Mouse (Mus musculus) limb, embryonic 10.5 days (tissue): ENCODE results near the gene Bmpr1a. TPM values are rescaled to one million over a fixed set of nuclear protein-coding genes. Genes with fewer than 3 reads are reported as not detected.
"Not testable (repeated sequence)": the region's sequence is repeated elsewhere in the genome, so short reads cannot be mapped to it uniquely, and the experiment has no call there.

ENCODE experiments used
- DNase-seq: peaks from one replicate; pipeline ENCODE4 v3.0.0-alpha.2; 2017; ENCODE audit warnings: low spot score
- H3K27ac ChIP-seq: fragments of 300-500 bp; sonication (generic); 2 replicates; pipeline ENCODE4 v1.5.1; 2016; ENCODE audit warnings: mild to moderate bottlenecking
- H3K27me3 ChIP-seq: fragments of 300-500 bp; sonication (generic); 2 replicates; pipeline ENCODE4 v1.6.1; 2016; ENCODE audit warnings: low read depth, mild to moderate bottlenecking; ENCODE audit not compliant: poor library complexity, severe bottlenecking
- H3K36me3 ChIP-seq: fragments of 300-500 bp; sonication (generic); 2 replicates; pipeline ENCODE4 v1.6.1; 2016; ENCODE audit warnings: mild to moderate bottlenecking, moderate library complexity
- H3K4me1 ChIP-seq: fragments of 300-500 bp; sonication (generic); 2 replicates; pipeline ENCODE4 v1.6.1; 2016
- H3K4me3 ChIP-seq: fragments of 300-500 bp; sonication (generic); 2 replicates; pipeline ENCODE4 v1.5.1; 2016; ENCODE audit warnings: mild to moderate bottlenecking, moderate library complexity
- H3K9me3 ChIP-seq: fragments of 300-500 bp; sonication (generic); replicated peaks from 2 replicates; pipeline ENCODE4 v1.6.1; 2016; ENCODE audit warnings: mild to moderate bottlenecking
- WGBS: fragments of 180-500 bp; shearing (Covaris S2); methylation state at CpG from one replicate; pipeline ENCODE4 v1.1.7; 2016; 5-methylcytosine and 5-hydroxymethylcytosine counted together
- polyA plus RNA-seq: library from polyadenylated mRNA; unstranded; fragments of >200 nt; fragmentation: Nextera tagmentation; extraction: Ambion mirVana; gene quantifications from 2 replicates; pipeline ENCODE4 v1.2.1, GENCODE M21; 2016

Bmpr1a gene
- polyA plus RNA-seq, 1 experiment from 2014 or later = 58.5 TPM

- Histone ChIP-seq H3K36me3 (peaks cover 89% of the 10 kb centered on the region), H3K4me3 (no peak overlapping the region), H3K9me3 (no peaks in the 10 kb centered on the region), H3K27me3 (no peaks in the 10 kb centered on the region), H3K4me1 (0 out of 2 replicates have a peak, but pooled peaks cover under 1% of the 10 kb centered on the region), H3K27ac (no peak overlapping the region)
- 89% methylated on average over 5 of the region's 5 CpGs for WGBS
- no peak for DNase-seq
Observed at GRCm38 (mm10) chr14:34444368-34444767, 58.8 kb downstream of the Bmpr1a start.

- Histone ChIP-seq H3K36me3 (peaks cover 87% of the 10 kb centered on the region), H3K4me1 (no peaks in the 10 kb centered on the region), H3K27ac (no peak overlapping the region), H3K27me3 (no peaks in the 10 kb centered on the region), H3K4me3 (no peak overlapping the region), H3K9me3 (no peaks in the 10 kb centered on the region)
- no peak for DNase-seq
- 88% methylated on average over 4 of the region's 4 CpGs for WGBS
Observed at GRCm38 (mm10) chr14:34442531-34442930, 60.6 kb downstream of the Bmpr1a start.

GRCm38 (mm10) chr14:34440526-34441066 lies 62.5 kb downstream of the Bmpr1a start:
- H3K4me1 ChIP-seq = no peaks in the 10 kb centered on the region
- no peak overlapping the region for H3K27ac ChIP-seq
- peaks cover 84% of the 10 kb centered on the region for H3K36me3 ChIP-seq
- H3K27me3 ChIP-seq = no peaks in the 10 kb centered on the region
- DNase-seq = no peak
- WGBS = 92% methylated on average over 3 of the region's 3 CpGs
- no peaks in the 10 kb centered on the region for H3K9me3 ChIP-seq
- no peak overlapping the region for H3K4me3 ChIP-seq

GRCm38 (mm10) chr14:34429069-34429468 lies 74.1 kb downstream of the Bmpr1a start:
- 95% methylated on average over 1 of the region's 1 CpGs for WGBS
- Histone ChIP-seq H3K9me3 (no peaks in the 10 kb centered on the region), H3K27me3 (no peaks in the 10 kb centered on the region), H3K27ac (no peak overlapping the region), H3K4me3 (no peak overlapping the region), H3K4me1 (no peaks in the 10 kb centered on the region), H3K36me3 (peaks cover 96% of the 10 kb centered on the region)
- no peak for DNase-seq

- Histone ChIP-seq H3K4me3 (no peak overlapping the region), H3K4me1 (no peaks in the 10 kb centered on the region), H3K27ac (no peak overlapping the region), H3K36me3 (peaks cover 96% of the 10 kb centered on the region), H3K27me3 (no peaks in the 10 kb centered on the region), H3K9me3 (no peaks in the 10 kb centered on the region)
- no peak for DNase-seq
- WGBS = 93% methylated on average over 3 of the region's 3 CpGs
Observed at GRCm38 (mm10) chr14:34428274-34428673, 74.9 kb downstream of the Bmpr1a start.

- DNase-seq = no peak
- Histone ChIP-seq H3K9me3 (no peaks in the 10 kb centered on the region), H3K4me1 (no peaks in the 10 kb centered on the region), H3K4me3 (no peak overlapping the region), H3K27ac (no peak overlapping the region), H3K27me3 (no peaks in the 10 kb centered on the region), H3K36me3 (peaks cover 92% of the 10 kb centered on the region)
- WGBS = 93% methylated on average over 1 of the region's 1 CpGs
Observed at GRCm38 (mm10) chr14:34421078-34421477, 82.1 kb downstream of the Bmpr1a start.

GRCm38 (mm10) chr14:34417501-34417900 lies 85.6 kb downstream of the Bmpr1a start:
- H3K27ac ChIP-seq = no peak overlapping the region
- H3K36me3 ChIP-seq = peaks cover 92% of the 10 kb centered on the region
- 92% methylated on average over 5 of the region's 5 CpGs for WGBS
- DNase-seq = no peak
- no peaks in the 10 kb centered on the region for H3K27me3 ChIP-seq
- H3K4me3 ChIP-seq = no peak overlapping the region
- no peaks in the 10 kb centered on the region for H3K4me1 ChIP-seq
- no peaks in the 10 kb centered on the region for H3K9me3 ChIP-seq

GRCm38 (mm10) chr14:34416946-34417345 lies 86.2 kb downstream of the Bmpr1a start:
- not testable (repeated sequence) for H3K4me1 ChIP-seq, H3K27ac ChIP-seq, DNase-seq, H3K27me3 ChIP-seq, H3K9me3 ChIP-seq, H3K4me3 ChIP-seq
- WGBS = 95% methylated on average over 4 of the region's 4 CpGs
- peaks cover 92% of the 10 kb centered on the region for H3K36me3 ChIP-seq

- WGBS = 92% methylated on average over 7 of the region's 7 CpGs
- H3K27me3 ChIP-seq = no peaks in the 10 kb centered on the region
- DNase-seq = no peak
- no peaks in the 10 kb centered on the region for H3K4me1 ChIP-seq
- peaks cover 93% of the 10 kb centered on the region for H3K36me3 ChIP-seq
- no peaks in the 10 kb centered on the region for H3K9me3 ChIP-seq
- no peak overlapping the region for H3K27ac ChIP-seq
- H3K4me3 ChIP-seq = no peak overlapping the region
Observed at GRCm38 (mm10) chr14:34412164-34412896, 90.8 kb downstream of the Bmpr1a start.

GRCm38 (mm10) chr14:34410716-34411115 lies 92.4 kb downstream of the Bmpr1a start:
- no peak for DNase-seq
- peaks cover 100% of the 10 kb centered on the region for H3K36me3 ChIP-seq
- H3K27me3 ChIP-seq = no peaks in the 10 kb centered on the region
- no peaks in the 10 kb centered on the region for H3K4me1 ChIP-seq
- 97% methylated on average over 6 of the region's 6 CpGs for WGBS
- no peaks in the 10 kb centered on the region for H3K9me3 ChIP-seq
- no peak overlapping the region for H3K4me3 ChIP-seq
- no peak overlapping the region for H3K27ac ChIP-seq

GRCm38 (mm10) chr14:34403424-34403823 lies 99.7 kb downstream of the Bmpr1a start:
- 96% methylated on average over 7 of the region's 7 CpGs for WGBS
- H3K36me3 ChIP-seq = peaks cover 93% of the 10 kb centered on the region

GRCm38 (mm10) chr14:34402871-34403270 lies 100.3 kb downstream of the Bmpr1a start:
- H3K9me3 ChIP-seq = no peaks in the 10 kb centered on the region
- no peaks in the 10 kb centered on the region for H3K4me1 ChIP-seq
- no peak overlapping the region for H3K27ac ChIP-seq
- no peak for DNase-seq
- no peaks in the 10 kb centered on the region for H3K27me3 ChIP-seq
- H3K36me3 ChIP-seq = peaks cover 93% of the 10 kb centered on the region
- no peak overlapping the region for H3K4me3 ChIP-seq
- WGBS = 85% methylated on average over 8 of the region's 8 CpGs

More at GRCm38 (mm10) chr14:34403424-34403823, 99.7 kb downstream of the Bmpr1a start:
- Histone ChIP-seq H3K27me3 (no peaks in the 10 kb centered on the region), H3K4me1 (no peaks in the 10 kb centered on the region), H3K4me3 (no peak overlapping the region), H3K9me3 (no peaks in the 10 kb centered on the region), H3K27ac (no peak overlapping the region)
- no peak for DNase-seq

- Histone ChIP-seq H3K36me3 (peaks cover 81% of the 10 kb centered on the region), H3K27me3 (no peaks in the 10 kb centered on the region), H3K9me3 (no peaks in the 10 kb centered on the region), H3K27ac (no peak overlapping the region), H3K4me3 (no peak overlapping the region), H3K4me1 (no peaks in the 10 kb centered on the region)
- DNase-seq = peak; percentile 76
- 48% methylated on average over 6 of the region's 6 CpGs for WGBS
Observed at GRCm38 (mm10) chr14:34401135-34401534, 102.0 kb downstream of the Bmpr1a start.
